In the genomic region with DNA sequence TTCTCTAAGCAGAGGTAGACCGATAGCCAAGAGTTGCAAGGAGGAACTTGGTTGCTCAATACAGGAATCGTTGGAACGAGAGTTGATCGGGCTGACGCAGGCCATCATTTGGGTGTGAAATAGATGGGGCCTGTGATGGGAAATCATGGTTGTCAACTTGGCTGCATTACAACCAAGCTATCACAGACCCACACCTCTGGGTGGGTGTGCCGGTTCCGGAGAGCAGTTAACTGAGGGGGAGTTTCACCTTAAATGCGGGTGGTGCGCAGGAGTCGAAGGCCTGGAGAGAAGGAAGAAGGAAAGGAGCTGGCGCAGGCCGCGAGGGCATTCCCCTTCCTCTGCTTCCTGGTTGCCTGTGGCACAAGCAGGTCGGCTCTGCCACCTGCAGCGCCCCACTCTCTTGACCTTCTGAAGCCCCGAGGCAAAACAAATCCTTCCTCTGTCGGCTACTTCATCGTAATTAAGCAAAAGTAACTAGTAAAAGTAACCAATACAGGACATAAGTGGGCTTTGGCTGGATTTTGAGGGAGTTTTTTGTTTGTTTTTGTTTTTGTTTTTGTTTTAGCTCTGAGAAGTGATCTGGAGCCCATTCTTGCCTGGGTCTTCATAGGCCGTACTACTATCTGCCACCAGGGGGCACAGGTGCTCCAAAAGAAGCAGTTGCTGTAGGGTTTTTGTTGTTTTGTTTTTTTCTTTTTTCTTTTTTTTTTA, we compare ENCODE assay signal across 8 mouse cellular contexts. TPM values are rescaled to one million over a fixed set of nuclear protein-coding genes. Genes with fewer than 3 reads are reported as not detected.
A peak's percentile ranks its signal among the peaks of the same experiment; 100 is the strongest.
DNase-seq lines count a peak whose midpoint lies in the region; ATAC-seq and TF ChIP-seq lines count a peak whose summit lies in the region.

No protein-coding gene starts in this region.

- POLR2A ChIA-PET in Patski (lab: Charles Lee) = interaction anchor here (1.5 kb wide), 1 partner anchor 66 kb away, joined by 4 read pairs; a partner anchor contains a TSS

- H3K4me1 ChIP-seq in forebrain, embryonic 14.5 days (ENCODE audit: control insufficient read depth, insufficient read depth, low read length) = no peaks in the 10 kb centered on the region
- no peaks in the 10 kb centered on the region for H3K4me1 ChIP-seq in hindbrain, embryonic 11.5 days (replicated peaks; ENCODE audit: control insufficient read depth, insufficient read depth, low read length)

- H3K27me3 ChIP-seq in Patski = no peaks in the 10 kb centered on the region
- no peaks in the 10 kb centered on the region for H3K27me3 ChIP-seq in forebrain, embryonic 14.5 days (replicated peaks; ENCODE audit: control insufficient read depth, insufficient read depth, low read length)
- H3K27me3 ChIP-seq in hindbrain, embryonic 11.5 days (ENCODE audit: control insufficient read depth, insufficient read depth, low read length) = no peaks in the 10 kb centered on the region

- CTCF ChIA-PET in Patski (lab: Charles Lee) = interaction anchor here (0.7 to 7.4 kb wide), 9 partner anchors 10 to 970 kb away, joined by 3 to 69 read pairs (median 4); a partner anchor contains a TSS

- no peak for ATAC-seq in Patski
- 0 out of 2 replicates have a peak, but pooled peaks have one; percentile 20 for ATAC-seq in forebrain, embryonic 14.5 days
- no peak for ATAC-seq in hindbrain, embryonic 11.5 days (ENCODE audit: low FRiP score)

- no peak for DNase-seq in Patski (ENCODE audit: low read depth, low spot score)
- DNase-seq in cerebellum, adult 18-20 months = peak; percentile 56 to 66
- peak; percentile 83 for DNase-seq in forebrain, embryonic 14.5 days (ENCODE audit: low spot score)
- peak; percentile 82 for DNase-seq in hindbrain, embryonic 11.5 days (ENCODE audit: low spot score)
- peak; percentile 52 for DNase-seq in layer of hippocampus, adult 9-11 months
- peak; percentile 87 for DNase-seq in lung, postnatal 14 days
- DNase-seq in retina, postnatal 1 day = peak; percentile 81
- peak; percentile 84 for DNase-seq in urinary bladder, postnatal 14 days (ENCODE audit: low spot score)

- H3K4me3 ChIP-seq in forebrain, embryonic 14.5 days (ENCODE audit: low read depth, low read length) = no peak overlapping the region
- peak overlapping the region; percentile 14; the same call in 1 of the 2 replicates for H3K4me3 ChIP-seq in hindbrain, embryonic 11.5 days (ENCODE audit: low read depth, low read length)

- H3K4me2 ChIP-seq in forebrain, embryonic 14.5 days (ENCODE audit: low read length) = peak overlapping the region; percentile 33; the same call in 1 of the 2 replicates
- H3K4me2 ChIP-seq in hindbrain, embryonic 11.5 days (replicated peaks; ENCODE audit: low read depth, low read length) = no peak overlapping the region

- no peak overlapping the region for H3K27ac ChIP-seq in forebrain, embryonic 14.5 days (ENCODE audit: low read depth, low read length)
- H3K27ac ChIP-seq in hindbrain, embryonic 11.5 days (ENCODE audit: low read depth, low read length) = no peak overlapping the region

- H3K36me3 ChIP-seq in forebrain, embryonic 14.5 days (ENCODE audit: control insufficient read depth, insufficient read depth, low read length) = no peaks in the 10 kb centered on the region
- H3K36me3 ChIP-seq in hindbrain, embryonic 11.5 days (ENCODE audit: control insufficient read depth, insufficient read depth, low read length) = no peaks in the 10 kb centered on the region

- peak; percentile 92 for TF ChIP-seq CTCF in Patski (IDR thresholded peaks at IDR 0.05)

- in situ Hi-C loops in Patski (cut with MboI; ENCODE audit: low pct_unique_long_range_greater_than_20kb) = no loop called here

- H3K9me3 ChIP-seq in forebrain, embryonic 14.5 days (replicated peaks; ENCODE audit: control insufficient read depth, low read length) = no peaks in the 10 kb centered on the region
- no peaks in the 10 kb centered on the region for H3K9me3 ChIP-seq in hindbrain, embryonic 11.5 days (ENCODE audit: control insufficient read depth, low read length)

- H3K9ac ChIP-seq in forebrain, embryonic 14.5 days (ENCODE audit: low read length) = peak overlapping the region; percentile 17; the same call in 1 of the 2 replicates
- H3K9ac ChIP-seq in hindbrain, embryonic 11.5 days (ENCODE audit: low read depth, low read length) = no peak overlapping the region

- 43% methylated on average over 19 of the region's 19 CpGs for WGBS in forebrain, embryonic 14.5 days
- 44% methylated on average over 19 of the region's 19 CpGs for WGBS in hindbrain, embryonic 11.5 days

RNA-seq across cellular contexts. Expression of a gene that starts 31.7 kb away (rescaled TPM):
- 0.08 TPM for polyA plus RNA-seq in Patski (2021)
- polyA plus RNA-seq in forebrain, embryonic 14.5 days (2014; fragmentation: Nextera tagmentation; extraction: Ambion mirVana) = 0.27 and 0.30 TPM in 2 replicates
- polyA plus RNA-seq in hindbrain, embryonic 11.5 days (2014; fragmentation: Nextera tagmentation; extraction: Ambion mirVana) = 0.59 and 0.68 TPM in 2 replicates
